Mouse (Mus musculus) spleen, adult 2 months (tissue): ENCODE data around the gene Grin2c. TPM values are rescaled to one million over a fixed set of nuclear protein-coding genes. Genes with fewer than 3 reads are reported as not detected.

Experiments
- DNase-seq, 2 experiments: peaks; one replicate each; pipeline versions ENCODE4 v3.0.0 to v3.0.0-alpha.2; 2012 to 2021; ENCODE audit warnings: low spot score in 2 of 2, low read depth in 1 of 2
- H3K27ac ChIP-seq: fragments of 200-500 bp; 2 replicates; pipeline ENCODE4 v1.5.1; 2012; ENCODE audit warnings: low read length, inconsistent platforms; ENCODE audit not compliant: insufficient read depth
- H3K27me3 ChIP-seq: fragments of 200-500 bp; 2 replicates; pipeline ENCODE4 v1.6.1; 2012; ENCODE audit warnings: mild to moderate bottlenecking, moderate library complexity, low read length, inconsistent platforms; ENCODE audit not compliant: control insufficient read depth, insufficient read depth
- H3K36me3 ChIP-seq: fragments of 200-500 bp; 2 replicates; pipeline ENCODE4 v1.6.1; 2012; ENCODE audit warnings: mild to moderate bottlenecking, low read length, inconsistent platforms; ENCODE audit not compliant: control insufficient read depth, insufficient read depth
- H3K4me1 ChIP-seq: fragments of 200-500 bp; 2 replicates; pipeline ENCODE4 v1.6.1; 2011; ENCODE audit warnings: inconsistent platforms; ENCODE audit not compliant: control insufficient read depth, insufficient read depth, insufficient read length
- H3K4me3 ChIP-seq: fragments of 200-500 bp; 2 replicates; pipeline ENCODE4 v1.5.1; 2011; ENCODE audit warnings: mild to moderate bottlenecking, inconsistent platforms; ENCODE audit not compliant: insufficient read depth, insufficient read length; ENCODE audit errors: extremely low read depth
- CTCF ChIP-seq: fragments of 200-500 bp; IDR thresholded peaks from 2 replicates; pipeline ENCODE4 v1.5.1; 2011; ENCODE audit warnings: mild to moderate bottlenecking, inconsistent platforms; ENCODE audit not compliant: insufficient read depth, insufficient read length, insufficient replicate concordance; ENCODE audit errors: extremely low read depth
- POLR2A ChIP-seq: fragments of 200-500 bp; IDR thresholded peaks from 2 replicates; pipeline ENCODE4 v1.6.1; 2011; ENCODE audit warnings: low read depth, low read length, inconsistent platforms
- WGBS: fragments of 180-500 bp; shearing (Covaris S2); methylation state at CpG from one replicate; pipeline ENCODE4 v1.1.7; 2018; 5-methylcytosine and 5-hydroxymethylcytosine counted together
- polyA plus RNA-seq: library from polyadenylated mRNA; depleted of rRNA; stranded (reverse); fragments of >200 nt; gene quantifications from 2 replicates; pipeline ENCODE4 v1.2.3, GENCODE M21; 2012

Grin2c gene
- polyA plus RNA-seq, 1 experiment, result 13.7 TPM

DNA sequence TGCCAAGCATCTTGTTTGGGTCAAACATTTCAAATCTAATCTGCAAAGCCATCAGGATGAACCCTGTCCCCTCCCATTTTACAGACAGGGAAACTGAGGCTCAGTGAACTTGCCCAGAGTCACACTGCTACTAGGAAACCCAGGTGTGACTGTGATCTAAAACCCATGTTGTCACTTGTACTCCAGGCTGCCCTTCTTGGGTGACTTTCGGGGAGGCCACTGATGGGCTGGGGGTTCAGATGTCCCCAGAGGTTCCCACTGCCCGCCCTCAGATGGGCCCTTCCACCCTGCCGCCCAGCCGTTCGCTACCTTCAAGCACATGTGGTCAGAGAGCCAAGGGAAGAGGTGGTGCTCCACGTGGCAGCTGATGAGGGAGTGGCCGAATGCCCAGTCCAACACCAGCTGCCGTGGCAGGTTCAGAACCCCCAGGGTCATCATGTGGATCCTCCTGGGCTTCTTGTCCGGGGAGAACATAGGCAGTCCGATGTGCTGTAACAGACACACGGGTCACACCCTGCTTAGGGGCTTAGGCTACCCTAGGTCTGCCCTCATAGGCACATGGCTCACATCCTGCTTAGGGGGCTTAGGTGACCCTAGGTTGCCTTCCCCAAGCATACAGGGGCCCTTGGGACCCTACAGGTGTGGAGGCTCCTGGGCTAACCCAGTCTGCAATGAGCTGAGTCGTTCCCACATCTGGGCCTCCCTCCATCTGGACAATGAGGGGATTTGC, 17.0 kb upstream of the Grin2c start:
- TF ChIP-seq CTCF (no peak), POLR2A (no peak)
- 88% methylated on average over 12 of the region's 12 CpGs for WGBS

DNA sequence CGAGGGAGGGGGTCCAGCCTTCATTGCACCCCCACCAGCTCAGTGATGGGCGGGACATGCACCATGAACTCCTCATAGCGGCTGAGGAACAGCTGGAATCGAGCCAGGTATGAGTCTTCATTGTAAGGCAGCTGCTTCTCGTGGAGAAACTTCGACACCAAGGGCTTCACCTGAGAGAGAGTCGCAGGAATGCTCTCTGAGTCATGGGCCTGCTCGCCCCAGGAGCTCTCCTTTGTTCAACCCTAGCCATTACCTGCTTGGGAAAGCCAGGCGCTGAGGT, 16.4 kb upstream of the Grin2c start:
- no peak overlapping the region for H3K4me3 ChIP-seq
- H3K27me3 ChIP-seq, result no peaks in the 10 kb centered on the region
- DNase-seq, result no peak
- TF ChIP-seq POLR2A (no peak), CTCF (no peak)
- no peak overlapping the region for H3K27ac ChIP-seq
- H3K36me3 ChIP-seq, result no peaks in the 10 kb centered on the region
- no peaks in the 10 kb centered on the region for H3K4me1 ChIP-seq
- 86% methylated on average over 9 of the region's 9 CpGs for WGBS

More for the DNA sequence above, 17.0 kb upstream of the Grin2c start:
- Histone ChIP-seq H3K4me3 (no peak overlapping the region), H3K27ac (no peak overlapping the region), H3K36me3 (no peaks in the 10 kb centered on the region), H3K27me3 (no peaks in the 10 kb centered on the region), H3K4me1 (no peaks in the 10 kb centered on the region)
- DNase-seq, result no peak

DNA sequence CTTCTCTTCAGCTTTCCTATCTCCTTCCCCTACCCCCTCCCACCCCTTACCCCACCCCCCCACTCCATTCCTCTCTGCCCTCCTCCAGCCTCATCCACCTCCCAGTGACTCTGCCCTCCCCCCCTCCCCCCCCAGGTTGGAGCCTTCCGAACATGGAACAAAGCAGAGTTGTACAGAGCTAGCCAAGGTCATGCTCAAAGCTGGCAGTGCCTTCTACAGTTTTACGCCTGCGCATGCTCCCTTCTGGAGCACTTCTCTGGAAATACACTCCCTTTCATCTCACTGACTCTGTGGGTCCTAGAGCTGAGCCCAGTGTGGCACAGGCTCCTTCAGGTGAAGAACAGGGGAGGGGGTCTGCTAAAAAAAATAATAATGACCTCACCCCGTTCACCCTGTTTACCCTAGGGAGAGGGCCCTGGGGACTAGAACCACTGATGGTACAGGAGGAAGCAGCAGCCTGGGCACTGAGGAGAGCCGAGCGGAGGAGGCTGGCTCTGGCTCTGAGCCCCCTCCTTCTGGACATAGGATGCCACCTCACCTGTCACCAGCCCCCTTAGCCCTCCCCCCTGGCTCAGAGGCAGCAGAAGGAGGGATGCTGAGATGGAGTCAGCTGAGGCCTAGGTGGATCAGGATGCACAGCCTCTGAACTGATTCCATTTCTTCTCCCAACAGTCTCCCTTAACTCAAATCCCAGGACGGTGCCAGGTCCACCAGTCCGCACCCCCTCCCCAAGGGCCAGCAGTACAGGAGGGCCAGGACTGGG, 15.9 kb upstream of the Grin2c start:
- H3K4me1 ChIP-seq, result no peaks in the 10 kb centered on the region
- WGBS, result 82% methylated on average over 8 of the region's 8 CpGs
- no peaks in the 10 kb centered on the region for H3K36me3 ChIP-seq
- no peak overlapping the region for H3K27ac ChIP-seq
- H3K27me3 ChIP-seq, result no peaks in the 10 kb centered on the region
- DNase-seq, result no peak
- TF ChIP-seq CTCF (no peak), POLR2A (no peak)
- H3K4me3 ChIP-seq, result no peak overlapping the region

DNA sequence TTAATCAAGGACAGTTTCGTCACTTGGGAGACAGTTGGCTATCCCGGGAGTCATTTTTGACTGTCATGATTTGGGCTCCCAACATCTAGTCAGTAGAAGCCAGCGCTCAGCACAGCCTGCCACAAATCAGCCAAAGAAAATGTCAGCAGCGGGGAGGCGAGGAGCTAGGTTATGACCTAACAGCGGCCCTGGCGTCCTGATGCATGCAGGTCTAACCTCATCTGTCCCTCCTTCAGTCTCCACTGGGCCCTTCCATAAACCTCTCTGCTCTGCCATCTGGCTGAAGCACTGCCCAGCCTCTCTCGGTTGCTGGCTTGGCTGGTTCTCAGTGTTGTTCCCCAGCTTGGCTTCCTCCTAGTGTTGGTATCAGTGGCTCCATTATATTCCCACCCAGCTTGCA, 15.3 kb upstream of the Grin2c start:
- Histone ChIP-seq H3K36me3 (no peaks in the 10 kb centered on the region), H3K4me1 (no peaks in the 10 kb centered on the region; the same call in 1 of the 2 replicates), H3K27ac (no peak overlapping the region), H3K27me3 (no peaks in the 10 kb centered on the region), H3K4me3 (no peak overlapping the region)
- no peak for TF ChIP-seq CTCF
- no peak for TF ChIP-seq POLR2A
- DNase-seq, result no peak
- WGBS, result 94% methylated on average over 8 of the region's 8 CpGs

DNA sequence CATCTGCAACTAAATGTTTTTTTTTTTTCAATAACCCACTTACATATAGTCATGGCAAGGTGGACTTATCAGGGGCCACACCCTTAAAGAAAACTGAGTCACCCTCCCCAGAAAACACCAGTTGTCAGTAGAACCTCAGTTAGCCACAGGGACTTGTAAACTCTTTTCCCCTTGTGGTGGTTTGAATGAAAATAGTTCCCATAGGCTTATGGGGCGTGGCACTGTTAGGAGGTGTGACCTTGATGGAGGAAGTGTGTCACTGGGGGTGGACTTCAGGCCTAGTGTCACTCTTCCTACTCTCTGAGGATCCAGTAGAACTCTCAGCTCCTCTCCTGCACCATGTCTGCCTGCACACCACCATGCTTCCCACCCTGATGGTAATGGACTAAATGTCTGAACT, 12.7 kb upstream of the Grin2c start:
- TF ChIP-seq POLR2A, result no peak
- TF ChIP-seq CTCF, result no peak
- H3K4me3 ChIP-seq, result no peak overlapping the region
- H3K27me3 ChIP-seq, result no peaks in the 10 kb centered on the region
- DNase-seq, result no peak
- WGBS, result 70% methylated on average over 1 of the region's 1 CpGs
- no peaks in the 10 kb centered on the region for H3K36me3 ChIP-seq
- H3K27ac ChIP-seq, result no peak overlapping the region
- peaks cover 14% of the 10 kb centered on the region; the same call in 1 of the 2 replicates for H3K4me1 ChIP-seq

DNA sequence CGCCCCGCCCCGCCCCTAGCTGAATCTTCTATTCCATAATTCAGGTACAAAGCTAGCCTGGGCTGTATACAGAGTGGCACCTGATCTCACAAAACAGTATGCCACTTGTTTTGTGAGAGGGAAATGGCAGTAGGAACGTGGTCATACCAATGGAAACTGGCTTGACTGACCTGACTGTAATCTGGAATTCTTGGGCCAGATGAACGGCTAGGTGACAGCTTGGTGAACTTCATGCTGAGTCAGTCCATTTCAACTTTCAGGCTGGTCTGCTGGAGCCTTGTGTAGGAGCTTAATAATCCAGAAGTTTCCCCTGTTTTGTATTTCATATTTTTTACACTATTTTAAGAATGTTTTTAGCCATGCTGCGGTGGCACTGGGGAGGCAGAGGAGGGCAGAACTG, 11.1 kb upstream of the Grin2c start:
- TF ChIP-seq POLR2A (no peak), CTCF (no peak)
- peaks cover 14% of the 10 kb centered on the region; the same call in 1 of the 2 replicates for H3K4me1 ChIP-seq
- H3K27ac ChIP-seq, result no peak overlapping the region
- 85% methylated on average over 6 of the region's 6 CpGs for WGBS
- no peaks in the 10 kb centered on the region for H3K27me3 ChIP-seq
- no peaks in the 10 kb centered on the region for H3K36me3 ChIP-seq
- no peak for DNase-seq
- no peak overlapping the region for H3K4me3 ChIP-seq

DNA sequence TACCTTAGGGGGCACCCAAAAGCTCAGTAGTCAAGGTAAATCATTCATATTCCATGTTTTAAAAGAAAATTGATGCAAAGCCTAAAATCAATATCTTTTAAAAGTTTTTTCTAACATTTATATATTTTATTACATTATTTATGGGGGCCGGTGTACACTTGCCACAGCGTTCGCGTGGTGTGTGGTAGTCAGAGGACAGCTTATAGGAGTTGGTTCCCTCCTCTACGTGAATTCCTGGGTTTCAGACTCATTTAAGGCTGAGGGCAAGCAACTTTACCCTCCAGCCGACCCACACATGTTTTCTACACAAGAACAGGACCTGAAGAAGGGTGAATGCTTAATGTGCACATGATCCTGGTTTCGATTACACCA, 10.5 kb upstream of the Grin2c start:
- Histone ChIP-seq H3K27ac (peak overlapping the region; percentile 88), H3K27me3 (no peaks in the 10 kb centered on the region), H3K4me3 (peak overlapping the region; percentile 76), H3K36me3 (no peaks in the 10 kb centered on the region), H3K4me1 (peaks cover 14% of the 10 kb centered on the region; the same call in 1 of the 2 replicates)
- WGBS, result 14% methylated on average over 7 of the region's 7 CpGs
- no peak for DNase-seq
- TF ChIP-seq POLR2A, result no peak
